Mouse (Mus musculus) heart, embryonic 13.5 days (tissue): ENCODE data around the gene Nfic. TPM values are rescaled to one million over a fixed set of nuclear protein-coding genes. Genes with fewer than 3 reads are reported as not detected.

Experiments used
- ATAC-seq: fragments of 200-750 bp; cut with Nextera tagmentation; 2 replicates; pipeline ENCODE4 v1.8.0; 2017; ENCODE audit warnings: moderate TSS enrichment; ENCODE audit not compliant: insufficient number of reproducible peaks, low FRiP score, low TSS enrichment; ENCODE audit errors: extremely low read depth
- H3K27ac ChIP-seq: fragments of 300-500 bp; sonication (generic); replicated peaks from 2 replicates; pipeline ENCODE4 v1.5.1; 2015; ENCODE audit warnings: moderate library complexity, mild to moderate bottlenecking, inconsistent platforms
- H3K27me3 ChIP-seq: fragments of 300-500 bp; sonication (generic); replicated peaks from 2 replicates; pipeline ENCODE4 v1.6.1; 2015; ENCODE audit warnings: mild to moderate bottlenecking, inconsistent platforms
- H3K36me3 ChIP-seq: fragments of 300-500 bp; sonication (generic); 2 replicates; pipeline ENCODE4 v1.6.1; 2015; ENCODE audit warnings: mild to moderate bottlenecking, inconsistent platforms
- H3K4me1 ChIP-seq: fragments of 300-500 bp; sonication (generic); 2 replicates; pipeline ENCODE4 v1.6.1; 2015; ENCODE audit warnings: inconsistent platforms
- H3K4me2 ChIP-seq: fragments of 300-500 bp; sonication (generic); 2 replicates; pipeline ENCODE4 v1.6.1; 2015; ENCODE audit warnings: inconsistent platforms, mild to moderate bottlenecking, moderate library complexity
- H3K4me3 ChIP-seq: fragments of 300-500 bp; sonication (generic); 2 replicates; pipeline ENCODE4 v1.5.1; 2015; ENCODE audit warnings: moderate library complexity, mild to moderate bottlenecking, inconsistent platforms
- H3K9ac ChIP-seq: fragments of 300-500 bp; sonication (generic); 2 replicates; pipeline ENCODE4 v1.6.1; 2015; ENCODE audit warnings: inconsistent platforms, mild to moderate bottlenecking, moderate library complexity
- H3K9me3 ChIP-seq: fragments of 300-500 bp; sonication (generic); 2 replicates; pipeline ENCODE4 v1.6.1; 2016; ENCODE audit warnings: inconsistent platforms
- WGBS: fragments of 180-500 bp; shearing (Covaris S2); methylation state at CpG from one replicate; pipeline ENCODE4 v1.1.7; 2015; ENCODE audit warnings: mixed read lengths; 5-methylcytosine and 5-hydroxymethylcytosine counted together
- polyA plus RNA-seq: library from polyadenylated mRNA; unstranded; fragments of >200 nt; fragmentation: Nextera tagmentation; extraction: Ambion mirVana; gene quantifications from 2 replicates; pipeline ENCODE4 v1.2.1, GENCODE M21; 2015

Nfic gene
- polyA plus RNA-seq, 1 experiment from 2014 or later: 57.4 TPM

GRCm38 (mm10) chr10:81428507-81428870 lies 26.9 kb downstream of the Nfic start:
- Histone ChIP-seq H3K27ac (no peak overlapping the region), H3K9me3 (no peaks in the 10 kb centered on the region), H3K36me3 (no peaks in the 10 kb centered on the region), H3K9ac (no peak overlapping the region), H3K4me3 (no peak overlapping the region), H3K4me1 (peaks cover 66% of the 10 kb centered on the region), H3K27me3 (peaks cover 16% of the 10 kb centered on the region; the same call in 1 of the 2 replicates), H3K4me2 (no peak overlapping the region)
- ATAC-seq: no peak
- WGBS: 81% methylated on average over 7 of the region's 7 CpGs

- Histone ChIP-seq H3K9me3 (no peaks in the 10 kb centered on the region), H3K36me3 (no peaks in the 10 kb centered on the region)
- 78% methylated on average over 8 of the region's 8 CpGs for WGBS
Observed at GRCm38 (mm10) chr10:81427804-81428506, 27.5 kb downstream of the Nfic start.

GRCm38 (mm10) chr10:81427327-81427726 lies 28.1 kb downstream of the Nfic start:
- H3K4me3 ChIP-seq: peak overlapping the region; percentile 81
- no peaks in the 10 kb centered on the region for H3K9me3 ChIP-seq
- WGBS: 24% methylated on average over 3 of the region's 3 CpGs
- no peak overlapping the region for H3K27ac ChIP-seq
- H3K9ac ChIP-seq: peak overlapping the region; percentile 95
- ATAC-seq: no peak
- peak overlapping the region; percentile 94 for H3K4me2 ChIP-seq
- peaks cover 58% of the 10 kb centered on the region for H3K4me1 ChIP-seq
- H3K27me3 ChIP-seq: peaks cover 13% of the 10 kb centered on the region; the same call in 1 of the 2 replicates
- no peaks in the 10 kb centered on the region for H3K36me3 ChIP-seq

More at GRCm38 (mm10) chr10:81427804-81428506, 27.5 kb downstream of the Nfic start:
- no peak overlapping the region for H3K4me2 ChIP-seq
- H3K4me1 ChIP-seq: peaks cover 62% of the 10 kb centered on the region
- peaks cover 16% of the 10 kb centered on the region; the same call in 1 of the 2 replicates for H3K27me3 ChIP-seq
- ATAC-seq: no peak
- no peak overlapping the region; the same call in 1 of the 2 replicates for H3K4me3 ChIP-seq
- H3K27ac ChIP-seq: no peak overlapping the region
- H3K9ac ChIP-seq: no peak overlapping the region

- Histone ChIP-seq H3K27ac (peak overlapping the region; percentile 66), H3K4me2 (peak overlapping the region; percentile 94), H3K4me1 (peaks cover 61% of the 10 kb centered on the region), H3K4me3 (peak overlapping the region; percentile 81), H3K9ac (peak overlapping the region; percentile 95), H3K9me3 (no peaks in the 10 kb centered on the region), H3K27me3 (peaks cover 13% of the 10 kb centered on the region; the same call in 1 of the 2 replicates), H3K36me3 (no peaks in the 10 kb centered on the region)
- ATAC-seq: no peak
- under 1% methylated on average over 21 of the region's 38 CpGs for WGBS
Observed at GRCm38 (mm10) chr10:81426897-81427296, 28.5 kb downstream of the Nfic start.

DNA sequence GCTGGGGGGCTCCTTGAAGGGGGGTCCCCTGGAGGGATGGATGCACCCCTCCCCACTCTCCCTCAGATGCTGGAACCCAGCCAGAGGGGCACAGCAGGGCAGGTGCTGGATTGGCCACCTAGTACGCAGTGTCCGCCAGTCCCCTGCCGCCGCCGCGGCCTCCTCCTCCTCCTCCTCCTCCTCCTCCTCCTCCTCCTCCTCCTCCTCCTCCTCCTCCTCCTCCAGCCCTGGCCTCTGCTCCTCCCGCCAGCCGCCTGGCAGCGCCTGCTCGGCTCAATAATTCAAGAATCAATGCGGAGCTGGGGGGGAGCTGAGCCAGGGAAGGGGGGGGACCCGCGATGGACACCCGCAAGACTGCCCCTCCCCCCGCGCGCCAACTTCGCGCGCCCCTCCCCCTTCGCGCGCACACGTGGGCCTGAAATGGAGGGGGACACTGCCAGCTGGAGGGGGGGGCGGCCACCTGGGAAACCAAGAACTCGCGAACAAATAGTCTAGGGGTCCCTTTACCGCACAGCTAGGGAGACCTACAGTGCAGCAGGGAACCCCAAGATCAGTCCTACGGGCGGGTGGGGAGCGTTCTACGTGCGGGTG lies 29.3 kb downstream of the Nfic start:
- no peak for ATAC-seq
- no peaks in the 10 kb centered on the region for H3K36me3 ChIP-seq
- peak overlapping the region; percentile 95 for H3K9ac ChIP-seq
- no peaks in the 10 kb centered on the region for H3K9me3 ChIP-seq
- H3K4me3 ChIP-seq: peak overlapping the region; percentile 81
- peaks cover 13% of the 10 kb centered on the region; the same call in 1 of the 2 replicates for H3K27me3 ChIP-seq
- peaks cover 58% of the 10 kb centered on the region for H3K4me1 ChIP-seq
- peak overlapping the region; percentile 94 for H3K4me2 ChIP-seq
- under 1% methylated on average over 18 of the region's 33 CpGs for WGBS
- peak overlapping the region; percentile 78 for H3K27ac ChIP-seq

DNA sequence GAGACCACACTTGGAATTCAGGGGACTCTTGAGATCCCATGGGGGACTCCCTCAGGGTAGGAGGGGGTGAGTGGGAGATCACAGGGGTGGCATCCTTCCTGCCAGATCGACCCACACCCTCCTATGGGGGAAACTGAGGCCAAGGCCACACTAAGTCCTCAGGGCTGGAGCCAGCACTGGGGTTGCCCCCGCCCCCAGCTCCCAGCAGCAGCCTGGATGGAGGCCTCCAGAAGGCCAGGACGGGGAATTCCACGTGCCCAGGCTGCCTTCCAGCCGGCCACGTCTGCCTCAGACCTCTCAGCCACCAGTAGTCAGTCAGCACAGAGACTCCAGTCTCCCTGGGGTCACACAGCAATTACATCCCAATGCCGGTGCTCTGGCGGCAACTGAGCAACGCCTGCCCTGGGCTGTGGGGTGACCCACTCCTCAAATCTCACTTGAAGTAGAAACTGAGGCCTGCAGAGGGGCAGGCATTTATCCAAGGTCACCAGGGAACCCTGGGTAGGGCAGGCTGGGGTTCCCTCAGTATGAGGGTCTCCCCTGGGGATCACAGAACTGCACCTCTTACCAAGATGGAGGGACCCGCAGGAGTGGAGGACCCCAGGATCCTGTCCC lies 30.1 kb downstream of the Nfic start:
- Histone ChIP-seq H3K4me2 (peak overlapping the region; percentile 94), H3K9me3 (no peaks in the 10 kb centered on the region), H3K4me3 (peak overlapping the region; percentile 81), H3K36me3 (peaks cover 4% of the 10 kb centered on the region), H3K9ac (peak overlapping the region; percentile 95), H3K27ac (peak overlapping the region; percentile 78), H3K27me3 (peaks cover 13% of the 10 kb centered on the region; the same call in 1 of the 2 replicates), H3K4me1 (peaks cover 53% of the 10 kb centered on the region)
- 27% methylated on average over 10 of the region's 10 CpGs for WGBS
- no peak for ATAC-seq

DNA sequence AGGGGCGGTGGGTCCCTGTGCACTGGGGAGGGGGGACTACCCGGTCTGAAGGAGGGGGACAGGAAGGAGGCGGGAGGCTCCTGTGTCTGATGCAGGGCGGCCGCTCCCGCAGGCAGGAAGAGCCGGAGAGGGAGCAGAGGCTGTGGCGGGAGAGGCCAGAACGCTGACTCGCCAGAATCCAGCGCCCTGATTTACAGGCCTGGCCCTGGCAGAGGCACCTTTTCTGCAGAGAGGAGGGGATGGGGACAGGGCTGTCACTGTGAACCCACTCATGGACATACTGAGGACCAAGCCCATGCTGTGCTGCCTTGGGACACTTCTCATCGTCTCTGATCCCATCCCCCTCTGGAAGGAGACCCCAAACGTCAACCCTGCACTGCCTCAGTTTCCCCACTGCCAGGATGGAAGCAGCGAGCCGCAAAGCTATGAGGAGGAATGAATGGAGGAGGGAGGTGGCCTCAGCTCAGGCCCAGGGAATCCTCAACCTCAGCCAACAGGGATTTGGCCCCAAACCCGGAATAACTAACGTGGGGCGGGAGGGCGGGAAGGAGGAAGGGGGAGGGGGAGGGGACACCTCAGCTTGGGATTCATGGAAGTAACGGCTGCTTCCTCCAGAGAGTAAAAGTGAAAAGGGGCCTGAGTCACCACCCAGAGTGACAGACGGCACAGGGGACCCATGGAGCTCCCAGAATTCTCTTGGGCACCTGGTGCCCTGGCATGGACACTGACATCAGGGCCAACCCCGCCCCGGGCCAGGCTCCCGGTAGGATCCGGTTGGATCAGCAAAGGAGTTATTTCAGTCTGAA lies 31.0 kb downstream of the Nfic start:
- Histone ChIP-seq H3K36me3 (peaks cover 11% of the 10 kb centered on the region), H3K27me3 (peaks cover 13% of the 10 kb centered on the region; the same call in 1 of the 2 replicates), H3K4me1 (peaks cover 50% of the 10 kb centered on the region), H3K9ac (peak overlapping the region; percentile 95), H3K4me3 (peak overlapping the region; percentile 81), H3K9me3 (no peaks in the 10 kb centered on the region), H3K4me2 (peak overlapping the region; percentile 94), H3K27ac (peak overlapping the region; percentile 78)
- no peak for ATAC-seq
- WGBS: 13% methylated on average over 23 of the region's 25 CpGs

- peak overlapping the region; percentile 94 for H3K4me2 ChIP-seq
- peak overlapping the region; percentile 95 for H3K9ac ChIP-seq
- H3K36me3 ChIP-seq: peaks cover 18% of the 10 kb centered on the region
- peaks cover 53% of the 10 kb centered on the region for H3K4me1 ChIP-seq
- no peak for ATAC-seq
- no peaks in the 10 kb centered on the region for H3K9me3 ChIP-seq
- H3K4me3 ChIP-seq: no peak overlapping the region
- peak overlapping the region; percentile 78 for H3K27ac ChIP-seq
- WGBS: 72% methylated on average over 4 of the region's 4 CpGs
- H3K27me3 ChIP-seq: peaks cover 13% of the 10 kb centered on the region; the same call in 1 of the 2 replicates
Observed at GRCm38 (mm10) chr10:81423476-81424245, 31.8 kb downstream of the Nfic start.

DNA sequence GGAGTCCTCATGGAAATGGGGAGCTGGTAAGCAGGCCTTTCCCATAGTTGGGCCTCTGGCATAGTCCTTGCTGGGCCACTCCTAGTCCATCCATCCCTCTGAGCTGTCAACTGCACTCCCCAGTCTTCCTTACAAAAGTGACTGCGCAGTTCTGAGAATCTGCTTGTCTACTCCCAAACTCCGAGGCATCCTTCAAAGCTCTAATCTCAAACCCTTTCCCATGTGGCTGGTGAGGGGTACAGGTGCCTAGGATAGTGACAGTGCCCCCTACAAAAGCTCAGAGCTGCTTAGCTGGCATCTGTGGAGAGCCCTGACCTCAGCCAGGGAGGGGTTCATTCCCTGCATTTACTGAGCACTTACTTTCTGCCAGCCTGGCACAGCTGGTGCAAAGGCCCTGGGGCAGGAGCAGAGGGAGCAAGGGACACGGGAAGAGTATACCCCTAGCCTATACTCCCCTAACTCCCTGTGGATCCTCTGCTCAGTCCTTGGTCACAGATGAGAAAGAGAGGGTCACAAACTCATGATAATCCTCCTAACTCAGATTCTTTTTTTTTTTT lies 32.7 kb downstream of the Nfic start:
- H3K36me3 ChIP-seq: peaks cover 23% of the 10 kb centered on the region
- H3K4me2 ChIP-seq: no peak overlapping the region
- no peaks in the 10 kb centered on the region for H3K9me3 ChIP-seq
- H3K27me3 ChIP-seq: peaks cover 8% of the 10 kb centered on the region; the same call in 1 of the 2 replicates
- ATAC-seq: no peak
- H3K27ac ChIP-seq: no peak overlapping the region
- H3K4me3 ChIP-seq: no peak overlapping the region
- H3K4me1 ChIP-seq: peaks cover 62% of the 10 kb centered on the region
- 0 out of 2 replicates have a peak overlapping the region, but pooled peaks have one; percentile 7 for H3K9ac ChIP-seq
- 73% methylated on average over 3 of the region's 3 CpGs for WGBS

DNA sequence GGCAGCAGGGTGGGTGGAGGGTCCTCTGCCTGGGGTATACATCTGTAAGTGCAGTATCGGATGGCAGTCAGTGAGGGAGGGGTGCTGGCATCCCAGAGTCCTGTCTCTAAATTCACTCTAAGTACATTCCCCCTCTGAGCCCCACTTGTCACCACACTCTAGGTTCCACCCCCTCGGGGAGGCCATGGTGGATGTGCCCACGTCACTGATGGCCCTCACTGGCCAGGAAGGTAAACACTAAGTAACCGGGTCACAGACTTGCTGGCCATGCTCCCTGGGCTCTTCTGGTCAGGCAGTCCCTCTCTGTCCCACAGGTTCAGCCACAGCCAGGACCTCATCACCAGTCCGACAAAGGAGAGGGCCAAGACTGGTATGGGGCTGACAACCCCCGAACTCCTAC lies 33.2 kb downstream of the Nfic start:
- Histone ChIP-seq H3K9ac (0 out of 2 replicates have a peak overlapping the region, but pooled peaks have one; percentile 7), H3K27ac (no peak overlapping the region), H3K4me3 (no peak overlapping the region), H3K36me3 (peaks cover 23% of the 10 kb centered on the region), H3K9me3 (no peaks in the 10 kb centered on the region), H3K27me3 (peaks cover 8% of the 10 kb centered on the region; the same call in 1 of the 2 replicates), H3K4me2 (no peak overlapping the region), H3K4me1 (peaks cover 62% of the 10 kb centered on the region)
- 72% methylated on average over 6 of the region's 6 CpGs for WGBS
- ATAC-seq: no peak
